10 mouse cellular contexts compared by ENCODE assay signal in the genomic region with DNA sequence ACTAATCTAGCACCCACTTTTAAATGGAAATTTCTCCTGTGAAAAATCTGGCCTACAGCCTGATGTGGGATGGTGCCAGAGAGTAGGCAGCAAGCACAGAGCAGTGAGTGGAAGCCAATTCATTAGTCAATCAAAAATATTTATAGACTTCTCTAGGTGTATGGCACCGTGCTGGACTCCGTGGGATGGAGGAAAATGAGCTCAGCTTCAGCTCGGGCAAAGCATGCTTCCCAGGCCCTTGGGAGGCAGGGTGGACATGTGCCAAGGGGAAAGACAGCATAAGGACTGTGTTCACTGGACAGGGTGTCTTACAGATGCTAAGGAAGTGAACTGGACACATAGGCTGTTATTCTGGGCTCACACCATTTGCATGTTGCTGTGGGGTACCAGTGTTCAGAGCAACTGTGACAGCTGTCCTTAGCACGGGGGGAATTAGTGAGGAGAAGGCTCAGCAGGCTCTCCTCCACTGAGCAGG. TPM values are rescaled to one million over a fixed set of nuclear protein-coding genes. Genes with fewer than 3 reads are reported as not detected.
DNase-seq lines count a peak whose midpoint lies in the region; TF ChIP-seq lines count a peak whose summit lies in the region.
"Had no signal": no experiment of that assay in that cellular context is flagged by ENCODE, and none has a peak within 500 bp of the region (broad histone marks: within the 10 kb centered on the region; RNA-seq: fewer than 3 reads in every experiment).

No protein-coding gene starts in this region.

- intact Hi-C loops in gastrocnemius, adult 2 months (cut with DNase I): loop anchor here (10.0 kb wide), 1 partner anchor 172 kb away; no protein-coding TSS in a partner anchor

- no peak for TF ChIP-seq CTCF in gastrocnemius, adult 2 months (IDR thresholded peaks at IDR 0.05)

- peak; percentile 35 for DNase-seq in kidney, postnatal 10 days
- no peak for DNase-seq in kidney, postnatal 25 days
- peak; percentile 65 for DNase-seq in gastrocnemius, adult 2 months
- DNase-seq in layer of hippocampus, adult 9-10 months (ENCODE audit: low spot score): peak; percentile 72
- DNase-seq in right cerebral cortex, postnatal 4 days: peak; percentile 52
- DNase-seq in adrenal gland, postnatal 10 days: no peak
- no peak for DNase-seq in adrenal gland, postnatal 14 days
- no peak for DNase-seq in urinary bladder, postnatal 36 days (ENCODE audit: low spot score in 2 of 2)

- H3K4me3 ChIP-seq in gastrocnemius, adult 2 months: no peak overlapping the region; the same call in 1 of the 2 replicates
- H3K4me3 ChIP-seq: neural tube, embryonic 13.5 days had no signal

- peak overlapping the region; percentile 82 for H3K27ac ChIP-seq in gastrocnemius, adult 2 months
- H3K27ac ChIP-seq: kidney, postnatal 0 days; neural tube, embryonic 13.5 days had no signal

RNA-seq across cellular contexts. Expression of gene Cap2, which starts 15.6 kb away (rescaled TPM):
- total RNA-seq in gastrocnemius, adult 2 months (2021): 100 to 1,000 TPM; 270 TPM
- 10 to 100 TPM in 1 of 2 experiments, 1 to 10 TPM in 1; 5.5 to 16.8 TPM for total RNA-seq in adrenal gland, postnatal 10 days (2021)
- total RNA-seq in adrenal gland, postnatal 14 days (2021): 2.4 and 3.0 TPM in 2 replicates

Comparison
In these comparisons a context has a peak if more than half of its experiments do, and no peak if none do; other contexts are left out.
1. DNase-seq: peak in kidney, postnatal 10 days (single experiment), gastrocnemius, adult 2 months (single experiment), layer of hippocampus, adult 9-10 months (single experiment) and right cerebral cortex, postnatal 4 days (single experiment); none in kidney, postnatal 25 days (0 of 2), adrenal gland, postnatal 10 days (single experiment), adrenal gland, postnatal 14 days (single experiment) and urinary bladder, postnatal 36 days (0 of 2).
2. RNA of gene Cap2, which starts 15.6 kb away (total RNA-seq): 270 TPM in gastrocnemius, adult 2 months; 5.5 to 16.8 TPM in adrenal gland, postnatal 10 days and 2.4 to 3.0 TPM in adrenal gland, postnatal 14 days; every median in the first group is over 10 times any median in the second.